Mouse (Mus musculus) heart, adult 2 months (tissue): ENCODE measurements around the gene Dnah1.

Source experiments
- CTCF ChIP-seq: fragments of 200-600 bp; IDR thresholded peaks from 2 replicates; pipeline ENCODE4 v1.8.1; 2022; ENCODE audit warnings: antibody characterized with exemption, mild to moderate bottlenecking, moderate library complexity
- EP300 ChIP-seq: fragments of 200-500 bp; IDR thresholded peaks from 2 replicates; pipeline ENCODE4 v1.6.1; 2011; ENCODE audit warnings: low read depth, low read length, control low read depth; ENCODE audit not compliant: insufficient read depth
- POLR2A ChIP-seq: fragments of 200-500 bp; IDR thresholded peaks from 2 replicates; pipeline ENCODE4 v1.6.1; 2011; ENCODE audit warnings: mild to moderate bottlenecking, low read depth, low read length, control low read depth; ENCODE audit not compliant: insufficient read depth

- TF ChIP-seq EP300 = no peak
- TF ChIP-seq POLR2A = no peak
- no peak for TF ChIP-seq CTCF
These were observed 38.0 kb downstream of the Dnah1 start for GRCm38 (mm10) chr14:31285728-31286127.
